Mouse (Mus musculus): Measurements from ENCODE around the gene Sycp1.

GRCm38 (mm10) chr3:102970067-102970466 lies 34.2 kb upstream of the Sycp1 start:
- no peak for TF ChIP-seq EP300 (IDR thresholded peaks at IDR 0.05; ENCODE audit: low read depth)
- no peak for TF ChIP-seq CTCF (IDR thresholded peaks at IDR 0.05; ENCODE audit: low read depth)
